Mouse (Mus musculus): ENCODE data around the gene Ung. TPM values are rescaled to one million over a fixed set of nuclear protein-coding genes. Genes with fewer than 3 reads are reported as not detected.

Ung gene
- polyA plus RNA-seq, 1 experiment from 2014 or later: 13.2 TPM

DNA sequence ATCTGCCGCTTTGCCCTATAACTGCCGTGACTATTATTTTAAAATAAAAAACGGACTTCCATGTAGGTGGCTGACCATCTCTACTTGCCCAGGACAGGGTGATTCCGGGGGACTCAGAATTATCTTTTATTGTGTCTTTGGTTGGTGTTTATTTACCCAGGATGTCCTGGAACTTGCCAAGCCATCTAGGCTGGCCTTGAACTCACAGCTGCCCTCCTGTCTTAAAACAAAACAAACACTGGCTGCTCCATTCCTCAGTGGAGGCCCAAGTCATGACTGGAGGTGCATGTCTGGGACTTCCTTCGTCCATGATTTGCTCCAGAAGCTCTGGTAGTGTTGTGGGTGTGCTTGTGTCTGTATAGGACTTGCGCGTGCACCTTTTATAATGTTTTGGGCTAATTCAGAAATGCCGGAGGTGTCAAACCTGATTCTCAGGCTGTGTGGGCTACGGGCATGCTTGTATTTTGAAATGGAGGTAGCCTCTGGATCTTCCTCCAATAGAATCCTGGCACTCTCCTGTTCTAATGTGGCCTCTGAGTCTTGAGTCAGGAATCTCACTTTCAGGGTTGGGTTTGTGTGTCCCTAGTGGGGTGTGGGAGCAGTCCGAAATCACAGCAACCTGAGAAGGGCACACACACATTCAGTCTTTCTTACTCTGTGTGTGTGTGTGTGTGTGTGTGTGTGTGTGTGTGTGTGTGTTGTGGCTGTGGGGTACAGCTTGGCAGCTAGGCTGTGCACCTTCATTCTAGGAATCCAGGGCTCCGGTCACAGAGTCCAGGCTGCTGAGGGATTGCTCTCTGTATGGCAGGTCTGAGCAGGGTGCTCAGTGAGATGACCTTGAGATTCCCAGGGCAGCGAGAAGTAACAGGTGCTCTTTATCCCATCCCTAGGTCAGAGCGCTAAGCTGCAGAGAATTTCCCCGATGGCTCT lies 17.1 kb downstream of the Ung start:
- no peak for TF ChIP-seq CTCF (IDR thresholded peaks at IDR 0.05)
- in situ Hi-C loops (cut with MboI; ENCODE audit: low pct_unique_long_range_greater_than_20kb): no loop called here
- CTCF ChIA-PET: interaction anchor here (1.1 kb wide), 1 partner anchor 13 kb away, joined by 3 read pairs; no protein-coding TSS in a partner anchor
- no peak for ATAC-seq
- no peak for DNase-seq (ENCODE audit: low read depth, low spot score)
- no peaks in the 10 kb centered on the region for H3K27me3 ChIP-seq
- POLR2A ChIA-PET: no interaction called here

DNA sequence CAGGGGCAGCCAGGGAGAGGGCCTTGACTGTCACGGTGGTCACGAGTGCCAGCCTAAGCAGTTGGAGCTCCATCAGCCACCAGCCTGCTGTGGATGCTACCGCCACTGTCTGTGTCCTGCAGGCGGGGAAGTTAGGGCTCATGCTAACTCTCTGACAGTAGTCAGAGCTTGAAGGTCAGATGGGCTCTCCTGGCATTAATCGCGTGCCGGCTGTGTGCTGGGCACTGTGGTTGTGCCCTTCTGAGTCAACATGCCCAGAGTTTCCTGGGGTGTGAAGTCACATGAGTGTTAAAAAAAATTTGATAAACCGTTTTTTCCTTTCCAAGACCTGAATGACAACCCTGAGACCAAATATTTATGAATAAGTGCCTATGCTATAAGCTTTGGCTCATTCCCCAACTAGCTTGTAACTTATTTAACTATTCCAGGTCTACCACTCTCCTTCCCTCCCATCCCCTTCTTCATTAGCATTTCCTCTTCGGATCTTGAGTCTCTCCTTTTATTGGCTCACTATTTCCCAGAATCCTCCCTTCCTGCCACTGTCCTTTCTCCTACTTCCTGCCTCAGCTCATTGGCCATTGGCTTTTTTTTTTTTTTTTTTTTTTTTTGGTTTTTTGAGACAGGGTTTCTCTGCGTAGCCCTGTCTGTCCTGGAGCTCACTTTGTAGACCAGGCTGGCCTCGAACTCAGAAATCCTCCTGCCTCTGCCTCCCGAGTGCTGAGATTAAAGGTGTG lies 22.3 kb downstream of the Ung start:
- ATAC-seq (peak; percentile 35), DNase-seq (ENCODE audit: low read depth, low spot score) (no peak)
- ChIA-PET CTCF (interaction anchor here (1.2 to 1.3 kb wide), 2 partner anchors 11 to 105 kb away, joined by 5 read pairs; no protein-coding TSS in a partner anchor), POLR2A (interaction anchor here (0.8 kb wide), 1 partner anchor 25 kb away, joined by 3 read pairs; the partner anchor contains the start of gene Alkbh2)
- in situ Hi-C loops (cut with MboI; ENCODE audit: low pct_unique_long_range_greater_than_20kb): no loop called here
- no peaks in the 10 kb centered on the region for H3K27me3 ChIP-seq
- TF ChIP-seq CTCF (IDR thresholded peaks at IDR 0.05): no peak

DNA sequence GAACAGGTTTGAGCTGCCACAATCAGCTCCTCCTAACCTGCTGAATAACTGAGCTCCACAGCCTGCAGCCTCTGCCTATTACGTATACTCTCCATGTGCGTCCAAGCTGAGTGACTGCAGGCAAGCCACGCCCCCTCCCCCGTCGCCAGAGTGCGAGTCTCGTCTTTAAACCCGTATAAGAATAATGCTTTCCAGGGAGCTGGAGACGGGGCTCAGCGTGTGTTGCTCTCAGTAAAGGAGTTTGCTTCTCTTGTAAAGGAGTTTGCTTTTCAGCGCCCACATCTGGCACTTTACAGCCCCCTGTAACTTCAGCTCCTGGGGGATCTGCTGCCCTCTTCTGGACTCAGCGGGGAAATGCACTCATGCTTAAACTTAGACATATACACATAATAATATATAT lies 23.3 kb downstream of the Ung start:
- DNase-seq (ENCODE audit: low read depth, low spot score) (no peak), ATAC-seq (no peak)
- POLR2A ChIA-PET: no interaction called here
- in situ Hi-C loops (cut with MboI; ENCODE audit: low pct_unique_long_range_greater_than_20kb): no loop called here
- TF ChIP-seq CTCF (IDR thresholded peaks at IDR 0.05): no peak
- H3K27me3 ChIP-seq: no peaks in the 10 kb centered on the region
- CTCF ChIA-PET: interaction anchor here (0.7 to 1.3 kb wide), 5 partner anchors 9 to 106 kb away, joined by 3 to 5 read pairs (median 3); no protein-coding TSS in a partner anchor

DNA sequence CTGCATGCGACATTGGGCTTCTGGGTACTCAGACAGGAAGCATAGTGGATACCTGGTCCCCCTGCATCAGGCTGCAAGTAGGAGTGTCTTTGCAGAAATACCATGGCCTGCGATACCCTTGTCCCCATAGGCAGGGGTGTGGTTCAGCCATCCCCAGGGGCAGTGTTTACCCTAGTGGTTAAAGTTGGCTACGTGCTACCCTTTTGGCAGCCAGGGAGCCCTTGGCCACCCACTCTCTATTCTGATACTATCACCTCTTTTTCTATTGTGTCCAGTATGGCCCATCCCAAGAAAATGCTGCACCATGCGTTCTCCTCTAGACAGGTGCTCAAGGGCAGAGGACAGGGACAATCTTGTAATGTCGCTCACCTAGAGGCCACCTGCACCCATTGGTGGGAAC lies 24.6 kb downstream of the Ung start:
- ATAC-seq: no peak
- ChIA-PET CTCF (no interaction called here), POLR2A (no interaction called here)
- no peak for DNase-seq (ENCODE audit: low read depth, low spot score)
- no peak for TF ChIP-seq CTCF (IDR thresholded peaks at IDR 0.05)
- H3K27me3 ChIP-seq: no peaks in the 10 kb centered on the region
- in situ Hi-C loops (cut with MboI; ENCODE audit: low pct_unique_long_range_greater_than_20kb): no loop called here

DNA sequence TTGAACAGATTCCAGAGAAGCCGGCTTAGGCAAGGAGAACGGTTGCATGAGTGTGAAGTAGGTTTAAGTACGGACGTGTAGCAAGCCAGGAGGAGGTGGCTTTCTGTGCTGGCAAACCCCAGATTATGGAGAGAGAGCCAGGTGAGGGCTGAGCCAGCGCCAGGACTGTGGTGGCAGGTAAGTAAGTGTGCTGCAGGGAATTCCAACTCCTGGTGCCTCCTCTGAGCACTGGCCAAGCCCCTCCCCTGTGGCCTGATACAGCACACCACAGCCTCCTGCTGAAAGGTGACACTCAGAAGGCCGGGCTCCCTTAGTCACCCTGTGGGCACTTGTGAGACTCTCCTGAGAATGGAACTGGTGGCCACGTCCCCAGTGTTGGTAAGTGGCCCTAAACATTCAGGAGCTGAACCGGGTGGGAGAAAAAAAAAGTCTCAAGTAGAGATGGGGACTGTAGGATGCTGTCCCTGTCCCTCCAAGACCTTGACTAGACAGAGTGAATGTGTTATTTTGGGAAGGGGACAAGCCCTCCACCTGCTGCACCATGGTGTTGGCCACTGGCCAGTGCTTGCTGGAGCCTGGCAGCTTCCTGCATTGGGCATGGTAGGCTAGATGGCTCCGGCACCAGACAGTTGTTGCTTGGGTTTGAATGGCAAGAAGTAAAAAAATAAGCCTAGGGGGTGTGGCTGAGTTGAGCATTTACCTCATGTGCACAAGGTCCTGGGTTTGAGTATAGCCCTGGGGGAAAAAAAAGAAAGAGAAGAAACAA lies 25.2 kb downstream of the Ung start:
- DNase-seq (ENCODE audit: low read depth, low spot score) (no peak), ATAC-seq (no peak)
- ChIA-PET POLR2A (interaction anchor here (0.6 kb wide), 1 partner anchor 194 kb away, joined by 4 read pairs; no protein-coding TSS in a partner anchor), CTCF (interaction anchor here (0.7 kb wide), 1 partner anchor 9 kb away, joined by 3 read pairs; the partner anchor contains the start of gene Acacb)
- H3K27me3 ChIP-seq: no peaks in the 10 kb centered on the region
- in situ Hi-C loops (cut with MboI; ENCODE audit: low pct_unique_long_range_greater_than_20kb): no loop called here
- no peak for TF ChIP-seq CTCF (IDR thresholded peaks at IDR 0.05)

DNA sequence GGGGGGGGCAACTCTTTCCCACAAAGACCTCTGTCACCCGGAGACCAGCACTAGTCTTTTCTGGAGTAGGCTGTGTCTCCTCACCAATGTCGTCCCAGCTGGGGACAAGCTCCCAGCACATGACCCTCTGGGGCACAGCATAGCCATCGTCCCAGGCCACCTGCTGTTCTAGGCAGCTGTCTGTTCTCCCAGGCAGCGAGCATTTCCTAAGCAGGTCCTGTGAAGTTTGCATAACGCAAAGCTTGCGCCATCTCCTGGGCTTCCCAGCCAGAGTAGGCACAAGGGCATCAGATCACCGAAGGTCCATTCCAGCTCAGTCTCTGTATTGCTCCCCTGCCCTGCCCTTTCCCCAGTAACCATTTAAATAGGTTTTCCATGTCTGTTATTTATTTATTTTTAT lies 27.1 kb downstream of the Ung start:
- H3K27me3 ChIP-seq: no peaks in the 10 kb centered on the region
- ChIA-PET CTCF (interaction anchor here (1.2 kb wide), 1 partner anchor 30 kb away, joined by 3 read pairs; no protein-coding TSS in a partner anchor), POLR2A (no interaction called here)
- DNase-seq (ENCODE audit: low read depth, low spot score) (no peak), ATAC-seq (no peak)
- TF ChIP-seq CTCF (IDR thresholded peaks at IDR 0.05): no peak
- in situ Hi-C loops (cut with MboI; ENCODE audit: low pct_unique_long_range_greater_than_20kb): no loop called here

DNA sequence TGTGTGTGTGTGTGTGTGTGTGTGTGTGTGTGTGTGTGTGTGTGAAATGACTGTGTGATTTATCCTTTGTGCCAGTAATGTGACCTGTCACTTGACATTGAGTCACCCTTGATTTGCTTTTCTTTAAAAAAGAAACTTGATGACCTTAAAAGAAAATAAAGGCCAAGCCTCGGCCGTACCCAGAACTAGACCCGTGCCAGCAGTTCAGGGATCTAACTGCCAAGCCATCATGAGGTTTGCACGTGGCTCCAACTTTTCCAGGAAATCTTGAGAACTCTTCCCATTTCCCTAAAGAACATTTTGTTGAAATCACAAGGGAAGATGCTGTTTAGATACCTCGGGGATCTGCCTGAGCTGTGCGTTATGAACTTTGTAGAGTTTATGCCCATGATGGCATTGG lies 31.2 kb downstream of the Ung start:
- ChIA-PET CTCF (interaction anchor here (1.6 to 1.7 kb wide), 2 partner anchors 15 to 16 kb away, joined by 3 to 8 read pairs; no protein-coding TSS in a partner anchor), POLR2A (no interaction called here)
- no peak for ATAC-seq
- no peaks in the 10 kb centered on the region for H3K27me3 ChIP-seq
- in situ Hi-C loops (cut with MboI; ENCODE audit: low pct_unique_long_range_greater_than_20kb): no loop called here
- no peak for DNase-seq (ENCODE audit: low read depth, low spot score)
- TF ChIP-seq CTCF (IDR thresholded peaks at IDR 0.05): no peak

DNA sequence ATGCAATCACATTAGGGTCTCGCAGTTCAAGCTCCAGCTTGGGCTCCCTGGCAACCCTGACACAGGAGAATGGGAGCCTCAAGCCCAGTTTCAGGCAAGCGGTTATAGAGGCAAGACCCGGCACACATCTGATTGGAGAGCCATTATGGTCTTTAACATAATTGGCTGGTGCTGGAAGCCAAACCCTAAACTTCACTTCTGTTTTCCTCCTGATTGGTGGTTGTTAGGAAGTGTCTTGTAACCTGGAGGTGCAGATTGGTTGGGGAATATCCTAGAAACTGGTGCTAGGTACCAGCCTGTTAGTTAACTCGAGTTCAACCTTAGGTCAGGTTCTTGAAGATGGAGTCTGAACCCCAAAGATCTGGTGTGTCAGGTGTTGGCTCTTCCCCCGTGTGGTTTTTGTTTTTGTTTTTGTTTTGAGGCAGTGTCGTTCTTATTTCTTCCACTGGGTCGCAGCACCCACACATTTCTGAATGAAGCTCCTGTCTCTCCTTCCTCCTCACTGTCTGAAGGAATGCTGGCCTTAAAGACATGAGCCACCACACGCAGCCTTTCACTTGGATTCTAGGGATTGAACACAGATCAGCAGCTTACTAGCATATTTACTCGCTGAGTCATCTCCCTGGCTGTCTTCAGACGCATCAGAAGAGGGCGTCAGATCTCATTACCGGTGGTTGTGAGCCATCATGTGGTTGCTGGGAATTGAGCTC lies 32.1 kb downstream of the Ung start:
- peak; percentile 59 for TF ChIP-seq CTCF (IDR thresholded peaks at IDR 0.05)
- H3K27me3 ChIP-seq: no peaks in the 10 kb centered on the region
- DNase-seq (ENCODE audit: low read depth, low spot score) (peak; percentile 35), ATAC-seq (peak; percentile 66)
- in situ Hi-C loops (cut with MboI; ENCODE audit: low pct_unique_long_range_greater_than_20kb): no loop called here
- ChIA-PET CTCF (interaction anchor here (0.9 to 1.7 kb wide), 6 partner anchors 9 to 148 kb away, joined by 3 to 8 read pairs (median 3); no protein-coding TSS in a partner anchor), POLR2A (no interaction called here)

DNA sequence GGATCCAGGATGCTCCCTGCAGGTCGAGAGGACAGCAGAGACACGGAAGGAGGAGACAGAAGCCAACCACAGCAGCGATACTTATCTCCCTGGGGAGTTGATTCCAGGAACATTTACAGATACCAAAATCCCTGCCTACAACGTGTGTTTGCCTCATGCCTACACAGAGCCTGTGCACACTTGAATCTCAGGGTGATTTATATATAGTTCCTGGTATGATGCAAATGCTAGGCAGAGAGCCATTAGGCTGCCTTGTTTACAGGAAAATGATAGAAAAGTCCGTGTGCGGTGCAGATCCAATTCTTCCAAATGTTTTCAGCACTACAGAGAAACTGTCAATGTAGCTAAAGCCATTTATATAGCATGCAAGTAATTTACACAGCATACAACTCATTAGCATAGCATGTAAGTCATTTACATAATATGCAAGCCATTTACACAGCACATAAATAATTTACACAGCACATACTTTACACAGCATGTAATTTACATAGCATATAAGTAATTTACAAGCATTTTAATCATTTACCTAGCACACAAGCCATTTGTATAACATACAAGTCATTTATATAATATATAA lies 33.0 kb downstream of the Ung start:
- POLR2A ChIA-PET: interaction anchor here (1.3 kb wide), 1 partner anchor 12 kb away, joined by 3 read pairs; no protein-coding TSS in a partner anchor
- TF ChIP-seq CTCF (IDR thresholded peaks at IDR 0.05): no peak
- DNase-seq (ENCODE audit: low read depth, low spot score) (no peak), ATAC-seq (no peak)
- CTCF ChIA-PET: interaction anchor here (1.1 to 1.3 kb wide), 2 partner anchors 10 to 115 kb away, joined by 3 to 5 read pairs; no protein-coding TSS in a partner anchor
- no peaks in the 10 kb centered on the region for H3K27me3 ChIP-seq
- in situ Hi-C loops (cut with MboI; ENCODE audit: low pct_unique_long_range_greater_than_20kb): no loop called here
